Mouse (Mus musculus): Measurements from ENCODE around the gene Zfp189. TPM values are rescaled to one million over a fixed set of nuclear protein-coding genes. Genes with fewer than 3 reads are reported as not detected.
"Not testable (repeated sequence)": the region's sequence is repeated elsewhere in the genome, so short reads cannot be mapped to it uniquely, and the experiment has no call there.

The Zfp189 gene
- polyA plus RNA-seq, 1 experiment, result 1.1 TPM

GRCm38 (mm10) chr4:49480104-49480760 is 40.7 kb upstream of the Zfp189 start:
- Histone ChIP-seq H3K27me3 (ENCODE audit: control insufficient read depth, insufficient read depth, insufficient read length) (peaks cover 3% of the 10 kb centered on the region), H3K79me2 (ENCODE audit: control insufficient read depth, insufficient read depth) (no peaks in the 10 kb centered on the region), H3ac (ENCODE audit: control insufficient read depth, insufficient read length, low read depth) (no peak overlapping the region), H3K4me3 (ENCODE audit: insufficient read depth, poor library complexity, severe bottlenecking) (no peak overlapping the region), H3K36me3 (ENCODE audit: control insufficient read depth, insufficient read depth) (no peaks in the 10 kb centered on the region), H3K79me3 (ENCODE audit: low read depth) (no peaks in the 10 kb centered on the region)
- TF ChIP-seq FOSL1 (IDR thresholded peaks at IDR 0.05; ENCODE audit: insufficient read depth, low read length, poor library complexity, severe bottlenecking), result no peak
- no peak for TF ChIP-seq MAX (IDR thresholded peaks at IDR 0.05)
- no peak for TF ChIP-seq MYOG (IDR thresholded peaks at IDR 0.05; ENCODE audit: control insufficient read depth, extremely low read depth, insufficient read length)
- no peak for TF ChIP-seq MYOD1 (IDR thresholded peaks at IDR 0.05; ENCODE audit: control insufficient read depth, insufficient read length, low read depth)
- no peak for TF ChIP-seq CTCF (IDR thresholded peaks at IDR 0.05; ENCODE audit: control insufficient read depth, insufficient read depth, insufficient read length)
- TF ChIP-seq USF1 (IDR thresholded peaks at IDR 0.05; ENCODE audit: low read depth), result no peak
- TF ChIP-seq CEBPB (IDR thresholded peaks at IDR 0.05; ENCODE audit: low read depth), result no peak

DNA sequence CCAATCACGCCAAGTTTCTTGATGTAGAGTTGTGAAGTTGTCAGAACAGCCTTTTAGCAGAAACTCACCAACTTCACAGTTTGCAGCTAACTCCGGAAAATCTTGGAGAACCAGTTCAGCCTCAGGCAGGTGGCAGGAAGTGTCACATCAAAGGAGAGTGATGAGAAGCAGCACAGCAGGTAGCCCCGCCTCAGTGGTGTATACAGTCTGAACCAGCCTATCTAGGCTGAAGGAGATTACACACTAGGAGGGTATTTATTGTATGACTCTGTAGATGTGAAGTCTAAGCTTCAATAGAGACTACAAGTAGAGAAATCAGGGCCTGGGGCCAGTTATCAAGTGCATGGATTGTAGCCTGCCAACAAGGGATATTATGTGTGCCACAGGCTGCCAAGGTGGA is 40.1 kb upstream of the Zfp189 start:
- H3K4me3 ChIP-seq (ENCODE audit: insufficient read depth, poor library complexity, severe bottlenecking), result no peak overlapping the region
- H3K27me3 ChIP-seq (ENCODE audit: control insufficient read depth, insufficient read depth, insufficient read length), result peaks cover 3% of the 10 kb centered on the region
- H3K79me3 ChIP-seq (ENCODE audit: low read depth), result no peaks in the 10 kb centered on the region
- no peak overlapping the region for H3ac ChIP-seq (ENCODE audit: control insufficient read depth, insufficient read length, low read depth)
- no peaks in the 10 kb centered on the region for H3K79me2 ChIP-seq (ENCODE audit: control insufficient read depth, insufficient read depth)
- no peaks in the 10 kb centered on the region for H3K36me3 ChIP-seq (ENCODE audit: control insufficient read depth, insufficient read depth)
- TF ChIP-seq MYOG (IDR thresholded peaks at IDR 0.05; ENCODE audit: control insufficient read depth, extremely low read depth, insufficient read length), result no peak
- TF ChIP-seq CEBPB (IDR thresholded peaks at IDR 0.05; ENCODE audit: low read depth), result no peak
- TF ChIP-seq MAX (IDR thresholded peaks at IDR 0.05), result no peak
- TF ChIP-seq FOSL1 (IDR thresholded peaks at IDR 0.05; ENCODE audit: insufficient read depth, low read length, poor library complexity, severe bottlenecking), result no peak
- TF ChIP-seq USF1 (IDR thresholded peaks at IDR 0.05; ENCODE audit: low read depth), result no peak
- TF ChIP-seq MYOD1 (IDR thresholded peaks at IDR 0.05; ENCODE audit: control insufficient read depth, insufficient read length, low read depth), result no peak
- TF ChIP-seq CTCF (IDR thresholded peaks at IDR 0.05; ENCODE audit: control insufficient read depth, insufficient read depth, insufficient read length), result no peak

DNA sequence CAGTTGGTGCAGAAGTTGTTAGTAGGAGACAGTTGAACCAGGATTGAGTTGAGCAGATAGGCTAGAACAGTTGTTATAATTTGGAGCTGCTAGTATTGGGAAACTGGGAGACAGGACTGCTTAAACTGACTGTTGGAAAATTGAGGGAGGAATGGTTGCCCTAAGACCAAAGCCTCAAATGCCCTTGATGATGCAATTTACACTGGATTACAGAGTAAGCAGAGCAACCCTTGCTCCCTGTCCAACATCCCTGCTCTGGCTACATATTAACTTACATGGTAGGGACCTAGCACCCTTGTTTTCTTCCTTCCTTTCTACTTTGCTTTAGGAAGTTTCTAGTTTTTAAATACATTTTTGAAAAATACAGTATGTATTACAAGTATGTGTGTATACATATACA is 35.5 kb upstream of the Zfp189 start:
- Histone ChIP-seq H3ac (ENCODE audit: control insufficient read depth, insufficient read length, low read depth) (no peak overlapping the region), H3K79me2 (ENCODE audit: control insufficient read depth, insufficient read depth) (no peaks in the 10 kb centered on the region), H3K4me3 (ENCODE audit: insufficient read depth, poor library complexity, severe bottlenecking) (no peak overlapping the region), H3K79me3 (ENCODE audit: low read depth) (no peaks in the 10 kb centered on the region), H3K27me3 (ENCODE audit: control insufficient read depth, insufficient read depth, insufficient read length) (no peaks in the 10 kb centered on the region), H3K36me3 (ENCODE audit: control insufficient read depth, insufficient read depth) (no peaks in the 10 kb centered on the region)
- TF ChIP-seq MYOD1 (IDR thresholded peaks at IDR 0.05; ENCODE audit: control insufficient read depth, insufficient read length, low read depth), result no peak
- TF ChIP-seq CTCF (IDR thresholded peaks at IDR 0.05; ENCODE audit: control insufficient read depth, insufficient read depth, insufficient read length), result no peak
- no peak for TF ChIP-seq FOSL1 (IDR thresholded peaks at IDR 0.05; ENCODE audit: insufficient read depth, low read length, poor library complexity, severe bottlenecking)
- no peak for TF ChIP-seq MAX (IDR thresholded peaks at IDR 0.05)
- no peak for TF ChIP-seq CEBPB (IDR thresholded peaks at IDR 0.05; ENCODE audit: low read depth)
- TF ChIP-seq MYOG (IDR thresholded peaks at IDR 0.05; ENCODE audit: control insufficient read depth, extremely low read depth, insufficient read length), result no peak
- TF ChIP-seq USF1 (IDR thresholded peaks at IDR 0.05; ENCODE audit: low read depth), result no peak

GRCm38 (mm10) chr4:49485934-49486650 is 34.9 kb upstream of the Zfp189 start:
- H3K4me3 ChIP-seq (ENCODE audit: insufficient read depth, poor library complexity, severe bottlenecking); H3K79me3 ChIP-seq (ENCODE audit: low read depth); H3K36me3 ChIP-seq (ENCODE audit: control insufficient read depth, insufficient read depth); H3ac ChIP-seq (ENCODE audit: control insufficient read depth, insufficient read length, low read depth); H3K79me2 ChIP-seq (ENCODE audit: control insufficient read depth, insufficient read depth); H3K27me3 ChIP-seq (ENCODE audit: control insufficient read depth, insufficient read depth, insufficient read length): not testable (repeated sequence)

DNA sequence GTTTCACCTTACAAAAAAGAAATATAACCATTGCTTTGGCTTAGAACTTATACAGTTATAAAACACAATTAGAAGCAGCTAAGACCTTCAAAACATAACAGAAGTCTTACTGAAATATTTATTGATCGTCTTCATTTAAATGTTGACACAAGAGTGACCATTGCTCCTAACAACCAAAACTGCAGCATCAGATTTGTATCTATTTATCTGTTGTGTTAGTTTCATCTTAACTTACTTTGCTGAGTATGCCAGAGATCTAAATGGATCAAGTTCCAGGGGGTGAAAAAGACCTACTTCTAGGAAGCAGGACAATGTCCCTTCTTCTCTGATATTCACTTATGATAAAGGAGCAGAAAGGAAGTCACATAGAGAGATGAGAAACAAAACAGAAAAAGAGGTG is 17.4 kb upstream of the Zfp189 start:
- Histone ChIP-seq H3K79me2 (ENCODE audit: control insufficient read depth, insufficient read depth) (no peaks in the 10 kb centered on the region), H3K36me3 (ENCODE audit: control insufficient read depth, insufficient read depth) (no peaks in the 10 kb centered on the region), H3K27me3 (ENCODE audit: control insufficient read depth, insufficient read depth, insufficient read length) (no peaks in the 10 kb centered on the region), H3K4me3 (ENCODE audit: insufficient read depth, poor library complexity, severe bottlenecking) (no peak overlapping the region), H3ac (ENCODE audit: control insufficient read depth, insufficient read length, low read depth) (no peak overlapping the region), H3K79me3 (ENCODE audit: low read depth) (no peaks in the 10 kb centered on the region)
- TF ChIP-seq CEBPB (IDR thresholded peaks at IDR 0.05; ENCODE audit: low read depth) (no peak), MYOG (IDR thresholded peaks at IDR 0.05; ENCODE audit: control insufficient read depth, extremely low read depth, insufficient read length) (no peak), CTCF (IDR thresholded peaks at IDR 0.05; ENCODE audit: control insufficient read depth, insufficient read depth, insufficient read length) (no peak), MAX (IDR thresholded peaks at IDR 0.05) (no peak), USF1 (IDR thresholded peaks at IDR 0.05; ENCODE audit: low read depth) (no peak)

DNA sequence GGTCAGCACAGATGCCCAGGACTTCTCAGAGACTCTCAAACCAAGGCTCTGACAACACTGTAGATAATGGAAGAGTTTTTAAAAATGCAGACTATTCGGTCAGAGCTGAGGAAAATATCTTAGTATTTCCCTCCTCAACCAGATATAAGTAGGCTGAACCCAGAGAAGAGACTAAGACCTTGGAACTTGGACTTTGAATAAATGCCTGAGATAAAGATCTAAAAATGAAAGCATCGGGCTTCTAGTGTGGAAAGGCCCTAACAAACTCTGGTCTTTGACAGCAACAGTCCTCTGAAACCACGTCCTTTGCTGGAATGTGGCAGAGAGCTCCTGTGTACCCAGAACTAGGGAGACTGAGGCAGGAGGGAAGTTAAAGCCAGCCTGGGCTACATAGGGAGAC is 14.6 kb upstream of the Zfp189 start, which contains the start of gene Baat:
Gene Baat, minus strand, starts transcription at position 172 of the 400 bp plus-strand sequence.
- Histone ChIP-seq H3K27me3 (ENCODE audit: control insufficient read depth, insufficient read depth, insufficient read length) (no peaks in the 10 kb centered on the region), H3K79me2 (ENCODE audit: control insufficient read depth, insufficient read depth) (no peaks in the 10 kb centered on the region), H3K4me3 (ENCODE audit: insufficient read depth, poor library complexity, severe bottlenecking) (no peak within 1 kb of the TSS), H3K79me3 (ENCODE audit: low read depth) (no peaks in the 10 kb centered on the region), H3ac (ENCODE audit: control insufficient read depth, insufficient read length, low read depth) (no peak within 1 kb of the TSS), H3K36me3 (ENCODE audit: control insufficient read depth, insufficient read depth) (peaks cover 3% of the 10 kb centered on the region)
- no peak for TF ChIP-seq FOSL1 (IDR thresholded peaks at IDR 0.05; ENCODE audit: insufficient read depth, low read length, poor library complexity, severe bottlenecking)
- no peak for TF ChIP-seq CEBPB (IDR thresholded peaks at IDR 0.05; ENCODE audit: low read depth)
- no peak for TF ChIP-seq MYOD1 (IDR thresholded peaks at IDR 0.05; ENCODE audit: control insufficient read depth, insufficient read length, low read depth)
- no peak for TF ChIP-seq CTCF (IDR thresholded peaks at IDR 0.05; ENCODE audit: control insufficient read depth, insufficient read depth, insufficient read length)
- TF ChIP-seq MAX (IDR thresholded peaks at IDR 0.05), result no peak
- no peak for TF ChIP-seq MYOG (IDR thresholded peaks at IDR 0.05; ENCODE audit: control insufficient read depth, extremely low read depth, insufficient read length)
- TF ChIP-seq USF1 (IDR thresholded peaks at IDR 0.05; ENCODE audit: low read depth), result no peak
